Mouse (Mus musculus): ENCODE data around the gene 1810009A15Rik.

DNA sequence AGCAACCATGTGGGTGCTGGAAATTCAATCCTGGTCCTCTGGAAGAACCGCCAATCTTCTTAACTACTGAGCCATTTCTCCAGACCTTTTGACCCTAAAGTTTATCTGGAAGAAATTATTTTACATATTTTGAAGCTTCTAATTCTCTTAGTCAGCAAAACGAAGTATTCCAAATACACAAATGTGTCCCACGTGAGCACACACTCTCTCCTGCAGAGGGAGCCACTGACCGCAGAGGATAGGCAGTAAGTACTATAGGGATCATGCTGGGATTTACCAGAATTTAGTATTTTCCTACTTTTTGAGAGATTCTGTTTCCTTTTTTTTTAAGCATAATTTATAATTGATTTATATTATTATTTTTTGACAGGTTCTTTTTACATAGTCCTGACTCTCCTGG, 31.0 kb upstream of the 1810009A15Rik start:
- TF ChIP-seq EP300 (IDR thresholded peaks at IDR 0.05; ENCODE audit: low read depth) (no peak), CTCF (IDR thresholded peaks at IDR 0.05; ENCODE audit: low read depth) (peak; percentile 78)

All from liver, embryonic 14.5 days (tissue).